Mouse (Mus musculus): ENCODE measurements around the gene Glrx. TPM values are rescaled to one million over a fixed set of nuclear protein-coding genes. Genes with fewer than 3 reads are reported as not detected.
A peak's percentile ranks its signal among the peaks of the same experiment; 100 is the strongest.
"Not testable (repeated sequence)": the region's sequence is repeated elsewhere in the genome, so short reads cannot be mapped to it uniquely, and the experiment has no call there.

Glrx gene
- total RNA-seq, 1 experiment from 2014 or later, result 64.0 TPM

- ATAC-seq (replicated peaks in 1 of 2; ENCODE audit: insufficient read depth in 1 of 2, low FRiP score in 2 of 2, low TSS enrichment in 1 of 2, low read depth in 1 of 2, poor library complexity in 2 of 2, severe bottlenecking in 2 of 2), result peak; percentile 60 to 62; a peak in 3 of 4 replicates
These were observed 26.0 kb downstream of the Glrx start for GRCm38 (mm10) chr13:75865486-75866184.

DNA sequence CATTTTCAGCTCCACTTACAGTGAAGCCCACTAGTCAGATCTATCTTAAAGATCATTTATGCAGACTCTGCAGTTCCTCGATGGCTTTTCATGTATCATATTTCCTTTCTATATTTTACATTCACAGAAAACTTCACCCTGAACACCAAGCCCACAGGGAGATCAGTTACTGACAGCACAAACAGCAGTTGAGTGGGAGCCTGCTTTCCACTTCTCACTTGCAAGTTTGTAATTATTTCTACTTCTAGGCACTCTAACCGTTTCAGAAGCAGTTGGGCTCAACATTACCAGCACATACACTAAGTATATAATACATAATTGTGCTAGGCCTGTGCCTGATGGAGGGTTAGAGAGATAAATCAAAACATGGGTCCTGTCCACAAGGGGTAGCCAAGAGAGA, 28.2 kb downstream of the Glrx start:
- ATAC-seq (replicated peaks in 1 of 2; ENCODE audit: insufficient read depth in 1 of 2, low FRiP score in 2 of 2, low TSS enrichment in 1 of 2, low read depth in 1 of 2, poor library complexity in 2 of 2, severe bottlenecking in 2 of 2), result no peak

GRCm38 (mm10) chr13:75874608-75875376, 35.1 kb downstream of the Glrx start:
- ATAC-seq (replicated peaks in 1 of 2; ENCODE audit: insufficient read depth in 1 of 2, low FRiP score in 2 of 2, low TSS enrichment in 1 of 2, low read depth in 1 of 2, poor library complexity in 2 of 2, severe bottlenecking in 2 of 2), result no peak

DNA sequence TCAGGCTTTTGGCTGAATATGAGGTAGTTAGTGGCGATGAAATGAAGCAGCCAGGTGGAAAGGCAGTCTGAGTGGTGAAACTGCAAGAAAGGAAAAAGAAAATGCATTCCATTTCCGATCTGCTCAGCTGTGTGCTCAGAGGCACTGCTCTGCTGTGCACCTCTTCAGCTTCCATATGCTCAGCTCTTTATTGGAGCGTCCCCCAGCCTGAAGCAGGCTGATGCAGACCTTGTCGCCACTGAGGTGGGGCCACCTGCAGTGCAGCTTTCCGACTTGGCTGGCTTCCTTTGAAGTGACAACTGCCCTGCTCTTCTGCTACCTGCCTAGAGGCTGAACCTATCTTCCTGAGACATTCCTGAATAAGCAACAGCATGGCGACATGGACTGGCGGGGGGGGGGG, 36.5 kb downstream of the Glrx start:
- not testable (repeated sequence) for ATAC-seq (replicated peaks in 1 of 2; ENCODE audit: insufficient read depth in 1 of 2, low FRiP score in 2 of 2, low TSS enrichment in 1 of 2, low read depth in 1 of 2, poor library complexity in 2 of 2, severe bottlenecking in 2 of 2)

DNA sequence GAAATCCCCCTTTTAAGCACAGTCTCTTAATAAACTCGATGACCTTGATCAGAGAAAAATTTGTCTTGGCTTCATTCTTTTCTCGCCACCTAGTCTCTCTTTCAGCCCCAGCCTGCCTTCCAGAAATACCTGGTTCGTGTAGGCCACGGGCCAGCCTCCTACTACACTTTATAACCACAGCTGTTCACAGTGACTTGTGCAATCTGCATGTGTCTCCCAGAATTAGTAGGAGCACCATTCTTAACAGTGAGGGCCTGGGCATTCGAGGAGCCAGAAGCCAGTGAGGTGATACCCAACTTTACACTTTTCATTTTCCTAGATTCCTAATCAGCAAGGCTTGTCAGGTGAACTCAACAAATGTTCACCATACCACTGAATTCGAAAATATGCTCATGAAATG, 36.9 kb downstream of the Glrx start:
- ATAC-seq (replicated peaks in 1 of 2; ENCODE audit: insufficient read depth in 1 of 2, low FRiP score in 2 of 2, low TSS enrichment in 1 of 2, low read depth in 1 of 2, poor library complexity in 2 of 2, severe bottlenecking in 2 of 2), result no peak

GRCm38 (mm10) chr13:75877907-75878306, 38.2 kb downstream of the Glrx start:
- peak; percentile 60 to 72; a peak in 2 of 4 replicates for ATAC-seq (replicated peaks in 1 of 2; ENCODE audit: insufficient read depth in 1 of 2, low FRiP score in 2 of 2, low TSS enrichment in 1 of 2, low read depth in 1 of 2, poor library complexity in 2 of 2, severe bottlenecking in 2 of 2)

GRCm38 (mm10) chr13:75879756-75880155, 40.1 kb downstream of the Glrx start:
- ATAC-seq (replicated peaks in 1 of 2; ENCODE audit: insufficient read depth in 1 of 2, low FRiP score in 2 of 2, low TSS enrichment in 1 of 2, low read depth in 1 of 2, poor library complexity in 2 of 2, severe bottlenecking in 2 of 2), result no peak

DNA sequence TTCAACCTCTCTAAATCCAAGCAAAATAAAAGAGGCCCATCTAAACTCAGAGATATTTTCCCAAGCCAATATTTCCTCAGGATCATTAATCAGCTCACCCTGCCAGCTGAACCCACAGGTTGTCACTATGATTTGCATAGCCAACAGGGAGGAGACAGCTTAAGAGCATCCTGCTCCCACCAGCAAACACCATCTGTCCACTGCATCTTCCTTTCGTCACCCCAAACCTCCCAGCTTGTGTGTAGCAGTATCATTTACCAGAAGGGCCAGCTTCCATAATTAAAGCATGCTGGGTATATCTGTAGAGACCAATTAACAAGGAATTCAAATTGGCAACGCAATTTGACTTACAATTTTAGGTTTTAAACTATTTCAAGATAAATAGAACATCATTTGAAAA, 40.8 kb downstream of the Glrx start:
- no peak for ATAC-seq (replicated peaks in 1 of 2; ENCODE audit: insufficient read depth in 1 of 2, low FRiP score in 2 of 2, low TSS enrichment in 1 of 2, low read depth in 1 of 2, poor library complexity in 2 of 2, severe bottlenecking in 2 of 2)

GRCm38 (mm10) chr13:75883792-75884191, 44.1 kb downstream of the Glrx start:
- no peak for ATAC-seq (replicated peaks in 1 of 2; ENCODE audit: insufficient read depth in 1 of 2, low FRiP score in 2 of 2, low TSS enrichment in 1 of 2, low read depth in 1 of 2, poor library complexity in 2 of 2, severe bottlenecking in 2 of 2)

GRCm38 (mm10) chr13:75891868-75892267, 52.2 kb downstream of the Glrx start:
- no peak for ATAC-seq (replicated peaks in 1 of 2; ENCODE audit: insufficient read depth in 1 of 2, low FRiP score in 2 of 2, low TSS enrichment in 1 of 2, low read depth in 1 of 2, poor library complexity in 2 of 2, severe bottlenecking in 2 of 2)

DNA sequence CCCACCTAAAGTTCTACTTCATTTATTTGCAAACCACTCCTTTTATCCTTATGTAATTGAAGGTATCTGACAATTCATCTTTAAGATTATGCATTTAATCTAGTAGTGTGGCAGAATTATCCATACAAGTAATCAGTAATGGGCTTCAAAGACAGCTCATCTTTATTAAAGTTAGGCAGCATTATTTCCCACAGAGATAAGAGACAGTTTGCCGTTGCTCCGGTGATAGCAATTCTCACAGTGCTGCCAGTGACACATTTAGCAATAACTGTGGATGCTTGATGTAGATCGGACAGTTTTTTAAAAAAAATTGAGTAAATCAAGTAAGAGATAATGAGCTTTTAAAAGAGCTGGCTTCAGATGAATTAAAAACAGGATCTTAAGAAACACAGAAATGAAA, 52.6 kb downstream of the Glrx start:
- ATAC-seq (replicated peaks in 1 of 2; ENCODE audit: insufficient read depth in 1 of 2, low FRiP score in 2 of 2, low TSS enrichment in 1 of 2, low read depth in 1 of 2, poor library complexity in 2 of 2, severe bottlenecking in 2 of 2), result no peak

GRCm38 (mm10) chr13:75892876-75893275, 53.2 kb downstream of the Glrx start:
- peak; percentile 98 for ATAC-seq (replicated peaks in 1 of 2; ENCODE audit: insufficient read depth in 1 of 2, low FRiP score in 2 of 2, low TSS enrichment in 1 of 2, low read depth in 1 of 2, poor library complexity in 2 of 2, severe bottlenecking in 2 of 2)

Other genes starting within 250 kb of the Glrx start
- 19.0 and 30.9 TPM in 2 replicates for gene Ell2, start 133.1 kb upstream of the Glrx start, total RNA-seq (2017)
- 31.5 and 56.4 TPM in 2 replicates for gene Rhobtb3, start 104.1 kb downstream of the Glrx start, total RNA-seq (2017)
- gene Spata9, start 127.3 kb downstream of the Glrx start, total RNA-seq (2017), result not detected in 2 replicates
- 9.8 and 22.3 TPM in 2 replicates for gene Rfesd, start 178.9 kb downstream of the Glrx start, total RNA-seq (2017)
- 0.55 and 0.88 TPM in 2 replicates for gene Gpr150, start 217.1 kb downstream of the Glrx start, total RNA-seq (2017)